Mouse (Mus musculus): ENCODE measurements at regions not wholly inside any gene's neighbourhood (a gene's known extent, or its start where the extent isn't known, plus 50 kb on each side); places are given as distances from the start of the nearest gene placed in this dataset.

DNA sequence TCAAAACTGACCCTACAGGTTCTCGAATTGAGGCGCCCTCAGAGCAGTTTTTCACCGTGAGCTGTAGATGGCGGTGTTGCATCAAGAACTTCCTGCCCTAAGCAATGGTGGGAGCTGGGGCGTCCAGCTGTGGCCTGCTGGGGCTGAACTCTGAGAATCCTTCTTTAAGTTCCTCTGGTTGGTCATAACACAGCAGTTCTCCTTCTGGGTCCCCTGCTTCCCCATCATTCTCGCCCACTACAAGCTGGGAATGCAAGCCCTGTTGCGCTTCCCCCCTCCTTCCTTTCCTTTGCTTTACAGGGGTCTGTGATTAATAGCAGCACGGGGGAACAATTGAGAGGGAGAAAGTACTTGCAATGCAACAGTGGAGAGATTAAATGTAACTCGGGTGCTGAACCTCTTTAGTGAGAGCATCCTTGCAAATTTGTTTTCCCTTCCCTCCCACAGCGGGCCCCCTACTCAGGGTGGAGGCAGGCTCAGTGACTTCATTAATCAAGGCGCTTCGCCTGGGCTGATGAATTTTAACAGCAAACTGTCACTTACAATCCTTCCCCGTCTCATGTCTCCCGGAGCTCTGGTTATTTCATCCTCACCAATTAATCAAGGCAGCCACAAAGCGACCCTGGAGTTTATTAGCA is 794.3 kb upstream of the Api5 start:
- peak; percentile 26 for DNase-seq (ENCODE audit: low spot score)

DNA sequence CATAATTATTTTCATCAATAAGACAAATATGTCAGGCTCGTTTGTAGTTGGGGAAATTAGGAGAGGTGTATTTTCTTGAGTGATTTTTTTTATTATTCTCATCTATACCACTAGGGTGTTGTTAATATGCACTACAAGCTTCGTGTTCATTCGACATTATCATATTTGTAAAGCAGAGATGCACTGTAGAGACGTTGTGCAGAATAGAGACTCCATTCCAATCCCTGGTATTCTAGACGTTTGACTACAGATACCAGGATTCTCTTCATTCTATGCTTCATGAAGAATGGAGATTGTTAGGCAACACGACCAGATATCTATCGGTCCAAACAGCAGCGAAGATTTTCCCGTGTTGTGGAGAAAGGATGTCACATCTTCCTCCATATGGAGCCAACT is 793.8 kb upstream of the Api5 start:
- no peak for DNase-seq (ENCODE audit: low spot score)

GRCm38 (mm10) chr2:95229386-95229785 is 791.5 kb upstream of the Api5 start:
- DNase-seq (ENCODE audit: low spot score), result no peak

GRCm38 (mm10) chr2:95210216-95210941 is 772.4 kb upstream of the Api5 start:
- no peak for DNase-seq (ENCODE audit: low spot score)
